Mouse (Mus musculus) cortical plate, adult 2 months (tissue): ENCODE results near the gene Slit3.

Experiments used
- CTCF ChIP-seq: fragments of 200-500 bp; IDR thresholded peaks from 2 replicates; pipeline ENCODE4 v1.5.1; 2011; ENCODE audit warnings: mild to moderate bottlenecking, control low read depth, low read length; ENCODE audit not compliant: insufficient read depth; ENCODE audit errors: extremely low read depth
- POLR2A ChIP-seq: fragments of 200-500 bp; IDR thresholded peaks from 2 replicates; pipeline ENCODE4 v1.6.1; 2011; ENCODE audit warnings: mild to moderate bottlenecking, low read length, control low read depth; ENCODE audit not compliant: insufficient read depth; ENCODE audit errors: extremely low read depth

DNA sequence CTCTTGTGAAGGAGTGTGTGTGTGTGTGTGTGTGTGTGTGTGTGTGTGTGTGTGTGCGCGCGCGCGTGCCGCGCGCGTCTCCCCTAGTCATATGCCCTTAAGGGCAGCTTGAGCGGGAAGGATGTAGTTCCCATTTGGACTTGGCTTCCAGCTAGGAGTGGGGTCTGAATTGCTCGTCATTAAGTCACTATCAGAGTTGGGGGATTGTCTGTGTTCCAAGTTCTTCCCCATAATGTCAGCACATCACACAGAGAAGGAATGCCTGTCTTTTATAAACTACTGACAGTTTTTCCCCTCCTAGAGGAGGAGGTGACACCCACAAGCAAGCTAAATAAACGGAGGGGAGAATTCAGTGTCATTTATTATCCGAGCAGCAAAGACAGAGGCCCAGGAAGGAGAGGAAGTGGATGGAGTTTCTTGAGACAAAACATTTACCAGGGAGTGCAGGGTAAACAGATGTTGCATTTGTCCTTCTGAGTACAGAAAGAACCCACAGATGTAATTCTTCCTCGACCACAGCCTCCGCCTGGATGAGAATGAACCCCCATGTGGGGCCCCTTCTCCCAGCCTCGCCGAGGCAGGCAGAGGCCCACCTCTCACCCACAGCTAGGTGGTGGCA, 3.6 kb downstream of the Slit3 start:
- TF ChIP-seq POLR2A (no peak), CTCF (no peak)
